Mouse (Mus musculus) adrenal gland, adult (tissue): ENCODE measurements at regions not wholly inside any gene's neighbourhood (a gene's known extent, or its start where the extent isn't known, plus 50 kb on each side); places are given as distances from the start of the nearest gene placed in this dataset.
A peak's percentile ranks its signal among the peaks of the same experiment; 100 is the strongest.
"Not testable (repeated sequence)": the region's sequence is repeated elsewhere in the genome, so short reads cannot be mapped to it uniquely, and the experiment has no call there.

Experiments
- DNase-seq, 2 experiments: peaks; one replicate each; pipeline ENCODE4 v3.0.0; 2022 to 2023; ENCODE audit warnings: low spot score in 1 of 2; ENCODE audit not compliant: inconsistent age in 2 of 2

- no peak for DNase-seq
These were observed 59.1 kb downstream of the Zbtb18 start for GRCm38 (mm10) chr1:177501288-177501687.

GRCm38 (mm10) chr1:177503946-177504345, 61.8 kb downstream of the Zbtb18 start:
- no peak for DNase-seq

GRCm38 (mm10) chr1:177504743-177505142, 62.6 kb downstream of the Zbtb18 start:
- DNase-seq = no peak

GRCm38 (mm10) chr1:177507398-177507797, 65.2 kb downstream of the Zbtb18 start:
- DNase-seq = not testable (repeated sequence)

GRCm38 (mm10) chr1:177509786-177510185, 67.6 kb downstream of the Zbtb18 start:
- no peak for DNase-seq

- DNase-seq = no peak
These were observed 70.0 kb downstream of the Zbtb18 start for GRCm38 (mm10) chr1:177512116-177512515.

GRCm38 (mm10) chr1:177517934-177518610, 75.9 kb downstream of the Zbtb18 start:
- no peak for DNase-seq

GRCm38 (mm10) chr1:177518897-177519513, 76.9 kb downstream of the Zbtb18 start:
- DNase-seq = peak in 1 of 2 experiments; percentile 23

GRCm38 (mm10) chr1:177521110-177521509, 79.0 kb downstream of the Zbtb18 start:
- no peak for DNase-seq

- no peak for DNase-seq
These were observed 83.0 kb downstream of the Zbtb18 start for GRCm38 (mm10) chr1:177525141-177525540.

GRCm38 (mm10) chr1:177531791-177532190, 89.6 kb downstream of the Zbtb18 start:
- DNase-seq = peak in 1 of 2 experiments; percentile 29

GRCm38 (mm10) chr1:177532656-177533055, 90.5 kb downstream of the Zbtb18 start:
- DNase-seq = no peak

GRCm38 (mm10) chr1:177533332-177533731, 91.2 kb downstream of the Zbtb18 start:
- DNase-seq = no peak

- no peak for DNase-seq
These were observed 103.0 kb downstream of the Zbtb18 start for GRCm38 (mm10) chr1:177545031-177545735.

- no peak for DNase-seq
These were observed 105.6 kb downstream of the Zbtb18 start for GRCm38 (mm10) chr1:177547716-177548115.

- DNase-seq = peak; percentile 14 to 62
These were observed 113.5 kb downstream of the Zbtb18 start for GRCm38 (mm10) chr1:177555471-177556291.

GRCm38 (mm10) chr1:177557432-177557831, 115.3 kb downstream of the Zbtb18 start:
- no peak for DNase-seq

GRCm38 (mm10) chr1:177557856-177558255, 115.7 kb downstream of the Zbtb18 start:
- no peak for DNase-seq

GRCm38 (mm10) chr1:177561716-177562588, 119.8 kb downstream of the Zbtb18 start:
- no peak for DNase-seq

GRCm38 (mm10) chr1:177562589-177562912, 120.4 kb downstream of the Zbtb18 start:
- no peak for DNase-seq
